Mouse (Mus musculus) intestine, embryonic 15.5 days (tissue): ENCODE measurements at regions not wholly inside any gene's neighbourhood (a gene's known extent, or its start where the extent isn't known, plus 50 kb on each side); places are given as distances from the start of the nearest gene placed in this dataset.
A peak's percentile ranks its signal among the peaks of the same experiment; 100 is the strongest.

Source experiments
- ATAC-seq: fragments of 200-750 bp; cut with Nextera tagmentation; 2 replicates; pipeline ENCODE4 v1.8.0; 2017; ENCODE audit warnings: moderate TSS enrichment, moderate library complexity
- H3K27ac ChIP-seq: fragments of 300-500 bp; sonication (generic); 2 replicates; pipeline ENCODE4 v1.5.1; 2015; ENCODE audit warnings: mild to moderate bottlenecking, inconsistent platforms
- H3K27me3 ChIP-seq: fragments of 300-500 bp; sonication (generic); replicated peaks from 2 replicates; pipeline ENCODE4 v1.6.1; 2015; ENCODE audit warnings: inconsistent platforms
- H3K36me3 ChIP-seq: fragments of 300-500 bp; sonication (generic); 2 replicates; pipeline ENCODE4 v1.6.1; 2015; ENCODE audit warnings: inconsistent platforms
- H3K4me1 ChIP-seq: fragments of 300-500 bp; sonication (generic); replicated peaks from 2 replicates; pipeline ENCODE4 v1.6.1; 2015; ENCODE audit warnings: inconsistent platforms
- H3K4me2 ChIP-seq: fragments of 300-500 bp; sonication (generic); replicated peaks from 2 replicates; pipeline ENCODE4 v1.6.1; 2015; ENCODE audit warnings: mild to moderate bottlenecking, inconsistent platforms
- H3K4me3 ChIP-seq: fragments of 300-500 bp; sonication (generic); replicated peaks from 2 replicates; pipeline ENCODE4 v1.5.1; 2015; ENCODE audit warnings: inconsistent platforms
- H3K9ac ChIP-seq: fragments of 300-500 bp; sonication (generic); 2 replicates; pipeline ENCODE4 v1.6.1; 2015; ENCODE audit warnings: inconsistent platforms
- H3K9me3 ChIP-seq: fragments of 300-500 bp; sonication (generic); 2 replicates; pipeline ENCODE4 v1.6.1; 2016; ENCODE audit warnings: inconsistent platforms
- WGBS: fragments of 180-500 bp; shearing (Covaris S2); methylation state at CpG from one replicate; pipeline ENCODE4 v1.1.7; 2015; 5-methylcytosine and 5-hydroxymethylcytosine counted together

DNA sequence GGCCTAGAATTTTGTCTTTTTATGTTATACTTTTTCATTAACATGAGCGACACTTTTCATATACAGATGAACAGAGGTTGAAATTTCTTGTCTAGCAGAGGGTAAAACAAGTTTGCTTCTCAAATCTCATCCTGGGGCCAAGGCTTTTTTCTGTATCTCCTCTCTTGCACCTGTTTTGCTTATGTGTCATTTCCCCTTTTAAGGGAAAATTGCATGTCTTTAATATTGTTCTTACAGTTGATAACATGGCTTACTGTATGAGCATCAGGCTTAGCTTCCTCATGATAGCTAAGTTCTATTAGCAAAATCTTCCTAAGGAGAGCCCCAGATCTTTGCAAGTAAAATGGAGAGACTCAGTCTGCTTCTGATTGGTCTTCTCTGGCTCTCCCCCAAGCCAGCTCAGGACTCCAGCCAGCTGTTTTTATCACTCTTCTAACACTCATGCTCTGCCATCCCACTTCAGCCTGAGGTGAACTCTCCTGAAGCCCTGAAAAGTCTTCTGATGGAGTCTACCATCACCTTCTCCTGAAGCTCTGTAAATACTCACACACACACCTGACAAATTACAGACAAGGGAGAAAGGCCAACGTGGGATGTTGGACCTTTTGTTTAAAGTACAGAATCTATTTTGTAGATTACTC lies 160.8 kb downstream of the Wdr20rt start:
- H3K4me3 ChIP-seq = no peak overlapping the region
- no peak overlapping the region for H3K27ac ChIP-seq
- H3K4me2 ChIP-seq = no peak overlapping the region
- no peaks in the 10 kb centered on the region for H3K9me3 ChIP-seq
- H3K27me3 ChIP-seq = no peaks in the 10 kb centered on the region
- H3K36me3 ChIP-seq = no peaks in the 10 kb centered on the region
- WGBS = 58% methylated on average over 2 of the region's 2 CpGs
- ATAC-seq = no peak
- H3K9ac ChIP-seq = no peak overlapping the region
- H3K4me1 ChIP-seq = no peaks in the 10 kb centered on the region

DNA sequence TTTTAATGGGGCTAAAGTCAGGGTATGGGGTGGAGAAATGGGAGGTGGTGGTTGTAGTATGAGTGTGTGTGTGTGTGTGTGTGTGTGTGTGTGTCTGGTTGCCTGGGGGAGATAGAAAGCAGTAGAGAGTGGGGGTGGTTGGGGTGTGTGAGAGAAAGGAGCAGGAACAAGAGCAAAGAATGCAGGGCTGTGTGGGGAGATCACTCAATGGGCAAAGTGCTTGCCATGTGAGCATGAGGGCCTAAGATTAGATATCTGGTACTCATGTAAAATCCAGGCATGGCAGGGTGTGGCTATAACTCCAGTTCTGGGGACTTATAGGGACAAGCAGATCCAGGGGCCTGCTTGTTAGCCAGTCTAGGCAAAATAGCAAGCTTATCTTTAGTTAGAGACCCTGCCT lies 161.7 kb downstream of the Wdr20rt start:
- Histone ChIP-seq H3K9ac (no peak overlapping the region), H3K4me3 (no peak overlapping the region), H3K9me3 (no peaks in the 10 kb centered on the region), H3K36me3 (no peaks in the 10 kb centered on the region), H3K27ac (no peak overlapping the region), H3K4me2 (no peak overlapping the region), H3K4me1 (no peaks in the 10 kb centered on the region), H3K27me3 (no peaks in the 10 kb centered on the region)
- peak; percentile 61 for ATAC-seq

DNA sequence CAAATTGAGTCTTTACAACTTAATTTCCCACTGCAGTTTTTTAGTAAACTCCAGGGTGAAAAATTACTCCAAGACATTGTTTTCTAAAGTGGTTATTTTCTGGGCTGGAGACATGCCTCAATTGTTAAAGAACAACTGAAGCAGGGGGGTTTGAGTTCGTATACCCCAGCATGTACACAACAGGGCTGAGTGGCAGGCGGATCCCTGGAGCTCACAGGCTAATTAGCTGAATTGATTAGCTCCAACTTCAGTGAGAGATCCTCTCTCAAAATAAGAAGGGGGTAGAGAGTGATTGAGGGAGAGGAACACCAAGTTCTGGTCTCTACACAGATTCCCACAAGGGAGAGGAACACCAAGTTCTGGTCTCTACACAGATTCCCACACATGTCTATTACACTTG lies 164.2 kb downstream of the Wdr20rt start:
- Histone ChIP-seq H3K4me1 (no peaks in the 10 kb centered on the region), H3K4me3 (no peak overlapping the region), H3K27me3 (no peaks in the 10 kb centered on the region), H3K27ac (no peak overlapping the region), H3K4me2 (no peak overlapping the region), H3K36me3 (no peaks in the 10 kb centered on the region), H3K9me3 (no peaks in the 10 kb centered on the region), H3K9ac (no peak overlapping the region)
- WGBS = 76% methylated on average over 2 of the region's 2 CpGs
- no peak for ATAC-seq

GRCm38 (mm10) chr12:65390330-65390729 lies 165.0 kb downstream of the Wdr20rt start:
- H3K36me3 ChIP-seq = no peaks in the 10 kb centered on the region
- WGBS = 91% methylated on average over 6 of the region's 6 CpGs
- H3K4me2 ChIP-seq = no peak overlapping the region
- ATAC-seq = no peak
- no peak overlapping the region for H3K4me3 ChIP-seq
- H3K27ac ChIP-seq = no peak overlapping the region
- no peaks in the 10 kb centered on the region for H3K27me3 ChIP-seq
- H3K9ac ChIP-seq = no peak overlapping the region
- H3K4me1 ChIP-seq = no peaks in the 10 kb centered on the region
- no peaks in the 10 kb centered on the region for H3K9me3 ChIP-seq

DNA sequence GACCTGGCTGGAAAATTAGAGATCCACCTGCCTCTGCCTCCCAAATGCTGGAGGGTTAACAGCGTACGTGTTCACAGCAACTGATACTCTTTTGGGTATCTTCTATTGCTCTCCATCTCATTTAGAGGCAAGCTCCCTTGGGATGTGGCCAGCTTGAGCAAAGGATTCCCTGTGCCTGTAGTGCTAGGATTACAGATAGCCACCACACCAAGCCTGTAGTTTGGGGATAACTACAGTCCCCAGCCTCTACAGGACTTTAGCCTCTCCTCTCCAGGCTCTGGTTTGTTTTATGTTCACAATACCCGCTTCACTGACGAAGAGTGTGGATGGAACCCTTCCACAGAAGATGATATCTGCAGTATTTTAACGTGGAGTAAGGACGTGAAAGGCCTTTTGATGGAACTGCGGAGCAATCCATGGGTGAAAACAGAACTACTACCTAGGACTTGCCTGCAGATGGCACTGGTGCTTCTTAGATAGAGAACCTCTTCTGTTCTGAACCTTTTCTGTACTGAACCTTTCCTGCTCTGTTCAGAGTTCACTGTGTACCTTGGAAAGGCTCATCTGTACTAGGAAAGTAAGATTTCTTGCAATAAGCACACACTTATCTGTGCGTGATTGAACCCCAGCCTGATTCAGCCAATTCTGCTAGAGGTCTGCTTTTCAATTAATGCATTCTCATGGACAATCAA lies 176.6 kb downstream of the Wdr20rt start:
- no peak overlapping the region for H3K27ac ChIP-seq
- H3K4me3 ChIP-seq = no peak overlapping the region
- H3K4me2 ChIP-seq = no peak overlapping the region
- H3K4me1 ChIP-seq = no peaks in the 10 kb centered on the region
- no peak overlapping the region for H3K9ac ChIP-seq
- no peaks in the 10 kb centered on the region for H3K27me3 ChIP-seq
- 41% methylated on average over 8 of the region's 8 CpGs for WGBS
- peak; percentile 77 for ATAC-seq
- H3K9me3 ChIP-seq = no peaks in the 10 kb centered on the region
- no peaks in the 10 kb centered on the region for H3K36me3 ChIP-seq

- WGBS = 85% methylated on average over 2 of the region's 2 CpGs
Observed at GRCm38 (mm10) chr12:65403124-65403523, 177.8 kb downstream of the Wdr20rt start.

GRCm38 (mm10) chr12:65413034-65413700 lies 187.8 kb downstream of the Wdr20rt start:
- no peak for ATAC-seq
- Histone ChIP-seq H3K9me3 (no peaks in the 10 kb centered on the region), H3K4me2 (no peak overlapping the region), H3K9ac (no peak overlapping the region), H3K4me3 (no peak overlapping the region), H3K27me3 (no peaks in the 10 kb centered on the region), H3K36me3 (no peaks in the 10 kb centered on the region), H3K4me1 (no peaks in the 10 kb centered on the region), H3K27ac (no peak overlapping the region)
- 55% methylated on average over 9 of the region's 9 CpGs for WGBS

More at GRCm38 (mm10) chr12:65403124-65403523, 177.8 kb downstream of the Wdr20rt start:
- no peak overlapping the region for H3K4me2 ChIP-seq
- H3K4me1 ChIP-seq = no peaks in the 10 kb centered on the region
- H3K27ac ChIP-seq = no peak overlapping the region
- no peak for ATAC-seq
- no peak overlapping the region for H3K9ac ChIP-seq
- no peaks in the 10 kb centered on the region for H3K36me3 ChIP-seq
- no peak overlapping the region for H3K4me3 ChIP-seq
- no peaks in the 10 kb centered on the region for H3K9me3 ChIP-seq
- no peaks in the 10 kb centered on the region for H3K27me3 ChIP-seq

DNA sequence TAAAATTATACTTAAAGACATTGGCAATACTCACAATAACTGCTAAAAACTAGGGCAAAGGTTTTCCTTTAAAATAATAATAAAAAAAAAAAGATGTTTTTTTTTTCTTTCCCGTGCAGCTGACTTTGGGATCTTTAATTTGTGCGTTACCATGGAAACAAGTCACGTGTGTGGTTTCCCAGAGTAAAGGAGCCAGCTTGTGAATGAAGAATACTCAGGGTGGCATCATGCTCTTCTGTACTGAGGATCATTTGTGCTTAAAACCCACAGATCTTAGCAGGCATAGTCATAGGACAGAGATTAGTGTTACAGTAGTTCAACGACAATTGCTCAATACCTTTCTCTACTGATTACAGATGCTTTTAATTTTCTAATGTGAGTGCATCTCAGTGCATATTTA lies 189.1 kb downstream of the Wdr20rt start:
- 66% methylated on average over 4 of the region's 4 CpGs for WGBS
- no peak overlapping the region for H3K27ac ChIP-seq
- no peaks in the 10 kb centered on the region for H3K9me3 ChIP-seq
- no peak for ATAC-seq
- H3K4me1 ChIP-seq = no peaks in the 10 kb centered on the region
- no peak overlapping the region for H3K9ac ChIP-seq
- no peak overlapping the region for H3K4me2 ChIP-seq
- H3K36me3 ChIP-seq = no peaks in the 10 kb centered on the region
- no peaks in the 10 kb centered on the region for H3K27me3 ChIP-seq
- H3K4me3 ChIP-seq = no peak overlapping the region

DNA sequence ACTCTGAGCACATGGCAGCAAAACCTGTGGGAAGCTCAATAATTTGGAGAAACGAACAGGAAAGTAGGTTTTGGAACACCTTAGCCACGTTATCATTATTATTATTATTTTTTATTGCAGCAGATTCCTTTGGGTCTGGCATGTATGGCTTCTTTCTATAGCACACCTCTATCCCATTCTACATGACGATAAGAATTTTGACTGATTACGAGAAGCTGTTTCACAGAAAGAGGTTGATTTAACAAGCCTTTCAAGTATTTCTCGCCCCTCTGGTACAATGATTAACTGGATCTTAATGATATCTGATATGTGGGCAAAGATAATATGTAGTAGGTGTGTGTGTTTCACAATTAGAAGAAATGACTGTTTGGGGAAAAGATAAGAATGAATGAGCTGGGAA lies 191.6 kb downstream of the Wdr20rt start:
- Histone ChIP-seq H3K36me3 (no peaks in the 10 kb centered on the region), H3K9me3 (no peaks in the 10 kb centered on the region), H3K4me2 (no peak overlapping the region), H3K27ac (no peak overlapping the region), H3K4me3 (no peak overlapping the region), H3K27me3 (no peaks in the 10 kb centered on the region), H3K4me1 (no peaks in the 10 kb centered on the region), H3K9ac (no peak overlapping the region)
- ATAC-seq = peak; percentile 67
- 59% methylated on average over 5 of the region's 5 CpGs for WGBS

- H3K27me3 ChIP-seq = no peaks in the 10 kb centered on the region
- H3K4me2 ChIP-seq = no peak overlapping the region
- H3K36me3 ChIP-seq = no peaks in the 10 kb centered on the region
- H3K9ac ChIP-seq = no peak overlapping the region
- 54% methylated on average over 7 of the region's 7 CpGs for WGBS
- no peak overlapping the region for H3K4me3 ChIP-seq
- no peak overlapping the region for H3K27ac ChIP-seq
- H3K9me3 ChIP-seq = no peaks in the 10 kb centered on the region
- H3K4me1 ChIP-seq = no peaks in the 10 kb centered on the region
- ATAC-seq = no peak
Observed at GRCm38 (mm10) chr12:65420127-65420526, 194.8 kb downstream of the Wdr20rt start.

DNA sequence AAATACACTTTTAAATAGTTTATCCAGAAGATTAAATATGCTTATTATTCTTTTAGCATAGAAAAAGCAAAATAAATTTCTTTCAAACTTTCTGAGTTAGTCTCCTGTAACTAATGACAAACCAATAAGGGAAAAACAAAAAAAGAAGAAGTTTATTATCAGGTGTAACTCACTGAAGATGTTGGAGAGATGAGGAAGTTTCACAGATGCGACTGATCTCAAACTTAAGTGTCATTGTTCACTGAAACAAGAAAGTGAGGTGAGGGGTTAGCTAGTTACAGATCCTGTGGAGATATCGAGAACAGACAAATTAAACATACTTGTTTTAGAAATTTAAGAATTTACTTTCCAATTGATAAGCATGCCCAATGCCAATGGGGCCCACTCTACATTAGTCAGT lies 199.2 kb downstream of the Wdr20rt start:
- Histone ChIP-seq H3K27ac (no peak overlapping the region), H3K4me1 (no peaks in the 10 kb centered on the region), H3K9ac (no peak overlapping the region), H3K4me2 (no peak overlapping the region), H3K9me3 (no peaks in the 10 kb centered on the region), H3K4me3 (no peak overlapping the region), H3K36me3 (no peaks in the 10 kb centered on the region), H3K27me3 (no peaks in the 10 kb centered on the region)
- 91% methylated on average over 2 of the region's 2 CpGs for WGBS
- ATAC-seq = no peak

GRCm38 (mm10) chr12:65425440-65425839 lies 200.1 kb downstream of the Wdr20rt start:
- no peak for ATAC-seq
- Histone ChIP-seq H3K36me3 (no peaks in the 10 kb centered on the region), H3K4me2 (no peak overlapping the region), H3K9me3 (no peaks in the 10 kb centered on the region), H3K4me3 (no peak overlapping the region), H3K9ac (no peak overlapping the region), H3K27me3 (no peaks in the 10 kb centered on the region), H3K4me1 (no peaks in the 10 kb centered on the region), H3K27ac (no peak overlapping the region)
- 96% methylated on average over 2 of the region's 2 CpGs for WGBS

GRCm38 (mm10) chr12:65426884-65427283 lies 201.6 kb downstream of the Wdr20rt start:
- no peak for ATAC-seq
- no peaks in the 10 kb centered on the region for H3K4me1 ChIP-seq
- H3K9ac ChIP-seq = no peak overlapping the region
- no peak overlapping the region for H3K27ac ChIP-seq
- no peak overlapping the region for H3K4me2 ChIP-seq
- H3K36me3 ChIP-seq = no peaks in the 10 kb centered on the region
- no peak overlapping the region for H3K4me3 ChIP-seq
- H3K9me3 ChIP-seq = no peaks in the 10 kb centered on the region
- WGBS = 88% methylated on average over 11 of the region's 11 CpGs
- no peaks in the 10 kb centered on the region for H3K27me3 ChIP-seq
